Mouse (Mus musculus): ENCODE measurements around the gene Acot7. TPM values are rescaled to one million over a fixed set of nuclear protein-coding genes. Genes with fewer than 3 reads are reported as not detected.
A peak's percentile ranks its signal among the peaks of the same experiment; 100 is the strongest.

Acot7 gene
- polyA plus RNA-seq, 2 experiments = 47.3 to 50.3 TPM

- no peak overlapping the region for H3K9ac ChIP-seq (ENCODE audit: low read depth, low read length, severe bottlenecking)
- H3K4me2 ChIP-seq (replicated peaks; ENCODE audit: low read depth, low read length, severe bottlenecking) = no peak overlapping the region
- no peak for TF ChIP-seq POLR2A (IDR thresholded peaks at IDR 0.05; ENCODE audit: borderline replicate concordance, extremely low read depth, insufficient read depth, insufficient read length)
- ATAC-seq (ENCODE audit: low FRiP score, low read depth) = no peak
- WGBS = 86% methylated on average over 23 of the region's 23 CpGs
- H3K27me3 ChIP-seq (ENCODE audit: control insufficient read depth, insufficient read depth, low read length) = peaks cover 39% of the 10 kb centered on the region
- H3K9me3 ChIP-seq (ENCODE audit: control insufficient read depth, low read length) = no peaks in the 10 kb centered on the region
- H3K36me3 ChIP-seq (ENCODE audit: control insufficient read depth, insufficient read depth, low read length) = peaks cover 17% of the 10 kb centered on the region
- no peak overlapping the region for H3K4me3 ChIP-seq (replicated peaks; ENCODE audit: low read length)
- H3K4me1 ChIP-seq (ENCODE audit: control insufficient read depth, insufficient read depth, low read length) = peaks cover 18% of the 10 kb centered on the region; the same call in 1 of the 2 replicates
- DNase-seq (ENCODE audit: low spot score) = no peak
- H3K27ac ChIP-seq (replicated peaks; ENCODE audit: low read depth, low read length) = no peak overlapping the region
Observed at GRCm38 (mm10) chr4:152278986-152279385, 101.1 kb downstream of the Acot7 start.

GRCm38 (mm10) chr4:152281601-152282000 is 103.7 kb downstream of the Acot7 start:
- Histone ChIP-seq H3K36me3 (ENCODE audit: control insufficient read depth, insufficient read depth, low read length) (peaks cover 17% of the 10 kb centered on the region), H3K27ac (replicated peaks; ENCODE audit: low read depth, low read length) (no peak overlapping the region), H3K4me3 (replicated peaks; ENCODE audit: low read length) (no peak overlapping the region), H3K9me3 (ENCODE audit: control insufficient read depth, low read length) (no peaks in the 10 kb centered on the region), H3K4me1 (ENCODE audit: control insufficient read depth, insufficient read depth, low read length) (peaks cover 12% of the 10 kb centered on the region; the same call in 1 of the 2 replicates), H3K27me3 (ENCODE audit: control insufficient read depth, insufficient read depth, low read length) (peaks cover 56% of the 10 kb centered on the region), H3K4me2 (replicated peaks; ENCODE audit: low read depth, low read length, severe bottlenecking) (no peak overlapping the region), H3K9ac (ENCODE audit: low read depth, low read length, severe bottlenecking) (no peak overlapping the region)
- TF ChIP-seq POLR2A (IDR thresholded peaks at IDR 0.05; ENCODE audit: borderline replicate concordance, extremely low read depth, insufficient read depth, insufficient read length) = no peak
- ATAC-seq (ENCODE audit: low FRiP score, low read depth) (no peak), DNase-seq (ENCODE audit: low spot score) (no peak)
- 44% methylated on average over 13 of the region's 15 CpGs for WGBS

- H3K4me3 ChIP-seq (replicated peaks; ENCODE audit: low read length) = peak overlapping the region; percentile 32
- no peak for DNase-seq (ENCODE audit: low spot score)
- WGBS = 20% methylated on average over 19 of the region's 34 CpGs
- H3K4me1 ChIP-seq (ENCODE audit: control insufficient read depth, insufficient read depth, low read length) = peaks cover 12% of the 10 kb centered on the region; the same call in 1 of the 2 replicates
- peaks cover 17% of the 10 kb centered on the region for H3K36me3 ChIP-seq (ENCODE audit: control insufficient read depth, insufficient read depth, low read length)
- H3K9me3 ChIP-seq (ENCODE audit: control insufficient read depth, low read length) = no peaks in the 10 kb centered on the region
- H3K27me3 ChIP-seq (ENCODE audit: control insufficient read depth, insufficient read depth, low read length) = peaks cover 67% of the 10 kb centered on the region
- 0 out of 2 replicates have a peak, but pooled peaks have one; percentile 5 for ATAC-seq (ENCODE audit: low FRiP score, low read depth)
- H3K4me2 ChIP-seq (replicated peaks; ENCODE audit: low read depth, low read length, severe bottlenecking) = peak overlapping the region; percentile 59
- peak overlapping the region; percentile 45 for H3K9ac ChIP-seq (ENCODE audit: low read depth, low read length, severe bottlenecking)
- no peak overlapping the region for H3K27ac ChIP-seq (replicated peaks; ENCODE audit: low read depth, low read length)
- TF ChIP-seq POLR2A (IDR thresholded peaks at IDR 0.05; ENCODE audit: borderline replicate concordance, extremely low read depth, insufficient read depth, insufficient read length) = no peak
Observed at GRCm38 (mm10) chr4:152282721-152283120, 104.8 kb downstream of the Acot7 start.

- Histone ChIP-seq H3K4me2 (replicated peaks; ENCODE audit: low read depth, low read length, severe bottlenecking) (peak overlapping the region; percentile 59), H3K27me3 (ENCODE audit: control insufficient read depth, insufficient read depth, low read length) (peaks cover 74% of the 10 kb centered on the region), H3K27ac (replicated peaks; ENCODE audit: low read depth, low read length) (no peak overlapping the region), H3K36me3 (ENCODE audit: control insufficient read depth, insufficient read depth, low read length) (peaks cover 17% of the 10 kb centered on the region), H3K4me1 (ENCODE audit: control insufficient read depth, insufficient read depth, low read length) (peaks cover 12% of the 10 kb centered on the region; the same call in 1 of the 2 replicates), H3K9ac (ENCODE audit: low read depth, low read length, severe bottlenecking) (peak overlapping the region; percentile 45), H3K4me3 (replicated peaks; ENCODE audit: low read length) (peak overlapping the region; percentile 32), H3K9me3 (ENCODE audit: control insufficient read depth, low read length) (no peaks in the 10 kb centered on the region)
- no peak for TF ChIP-seq POLR2A (IDR thresholded peaks at IDR 0.05; ENCODE audit: borderline replicate concordance, extremely low read depth, insufficient read depth, insufficient read length)
- ATAC-seq (ENCODE audit: low FRiP score, low read depth) = peak; percentile 74
- DNase-seq (ENCODE audit: low spot score) = peak; percentile 59
- 5% methylated on average over 61 of the region's 70 CpGs for WGBS
Observed at GRCm38 (mm10) chr4:152283186-152283950, 105.4 kb downstream of the Acot7 start.

- Histone ChIP-seq H3K36me3 (ENCODE audit: control insufficient read depth, insufficient read depth, low read length) (peaks cover 9% of the 10 kb centered on the region), H3K4me1 (ENCODE audit: control insufficient read depth, insufficient read depth, low read length) (peaks cover 12% of the 10 kb centered on the region), H3K4me2 (replicated peaks; ENCODE audit: low read depth, low read length, severe bottlenecking) (no peak overlapping the region), H3K4me3 (replicated peaks; ENCODE audit: low read length) (no peak overlapping the region), H3K27me3 (ENCODE audit: control insufficient read depth, insufficient read depth, low read length) (peaks cover 88% of the 10 kb centered on the region), H3K27ac (replicated peaks; ENCODE audit: low read depth, low read length) (no peak overlapping the region), H3K9me3 (ENCODE audit: control insufficient read depth, low read length) (no peaks in the 10 kb centered on the region), H3K9ac (ENCODE audit: low read depth, low read length, severe bottlenecking) (no peak overlapping the region)
- ATAC-seq (ENCODE audit: low FRiP score, low read depth) = no peak
- 3% methylated on average over 10 of the region's 10 CpGs for WGBS
- DNase-seq (ENCODE audit: low spot score) = peak; percentile 55
- TF ChIP-seq POLR2A (IDR thresholded peaks at IDR 0.05; ENCODE audit: borderline replicate concordance, extremely low read depth, insufficient read depth, insufficient read length) = no peak
Observed at GRCm38 (mm10) chr4:152285505-152285904, 107.6 kb downstream of the Acot7 start.
